Mouse (Mus musculus) bone marrow, adult 2 months (tissue): ENCODE results near the gene Gm45208. TPM values are rescaled to one million over a fixed set of nuclear protein-coding genes. Genes with fewer than 3 reads are reported as not detected.
A peak's percentile ranks its signal among the peaks of the same experiment; 100 is the strongest.
"Not testable (repeated sequence)": the region's sequence is repeated elsewhere in the genome, so short reads cannot be mapped to it uniquely, and the experiment has no call there.

ENCODE experiments used
- H3K27ac ChIP-seq: fragments of 200-500 bp; 2 replicates; pipeline ENCODE4 v1.5.1; 2012; ENCODE audit warnings: low read depth, mild to moderate bottlenecking, control low read depth, inconsistent platforms, low read length; ENCODE audit not compliant: control insufficient read depth, poor library complexity, insufficient read depth
- H3K4me1 ChIP-seq: fragments of 200-500 bp; 2 replicates; pipeline ENCODE4 v1.6.1; 2011; ENCODE audit warnings: low read length; ENCODE audit not compliant: control insufficient read depth, insufficient read depth
- H3K4me3 ChIP-seq: fragments of 200-500 bp; replicated peaks from 2 replicates; pipeline ENCODE3; 2011; ENCODE audit warnings: mild to moderate bottlenecking, low read depth, low read length, control low read depth; ENCODE audit not compliant: control insufficient read depth
- CTCF ChIP-seq: fragments of 200-500 bp; IDR thresholded peaks from 2 replicates; pipeline ENCODE4 v1.5.1; 2011; ENCODE audit warnings: low read length, control low read depth; ENCODE audit not compliant: control insufficient read depth, insufficient read depth
- POLR2A ChIP-seq: fragments of 200-500 bp; IDR thresholded peaks from 2 replicates; pipeline ENCODE4 v1.6.1; 2011; ENCODE audit warnings: low read depth, mild to moderate bottlenecking, control low read depth, low read length, borderline replicate concordance; ENCODE audit not compliant: control insufficient read depth
- WGBS: fragments of 180-500 bp; shearing (Covaris S2); methylation state at CpG from one replicate; pipeline ENCODE4 v1.1.7; 2018; 5-methylcytosine and 5-hydroxymethylcytosine counted together
- polyA plus RNA-seq: library from polyadenylated mRNA; stranded (reverse); fragments of >200 nt; gene quantifications from 2 replicates; pipeline ENCODE4 v1.2.4, GENCODE M21; 2011; ENCODE audit warnings: low replicate concordance; ENCODE audit not compliant: missing spikeins, insufficient read depth, insufficient read length

Gm45208 gene
- polyA plus RNA-seq, 1 experiment: not detected

- WGBS: 80% methylated on average over 14 of the region's 14 CpGs
- no peak overlapping the region for H3K27ac ChIP-seq
- H3K4me1 ChIP-seq: no peaks in the 10 kb centered on the region
- TF ChIP-seq CTCF: no peak
- no peak for TF ChIP-seq POLR2A
- H3K4me3 ChIP-seq: no peak overlapping the region
Measured at GRCm38 (mm10) chrX:7739336-7740081, 17.5 kb downstream of the Gm45208 start.

- 72% methylated on average over 10 of the region's 10 CpGs for WGBS
- Histone ChIP-seq H3K27ac (no peak overlapping the region), H3K4me1 (no peaks in the 10 kb centered on the region), H3K4me3 (no peak overlapping the region)
- TF ChIP-seq POLR2A (no peak), CTCF (no peak)
Measured at GRCm38 (mm10) chrX:7740082-7740819, 18.2 kb downstream of the Gm45208 start.

GRCm38 (mm10) chrX:7741103-7741502 is 19.1 kb downstream of the Gm45208 start:
- no peak for TF ChIP-seq POLR2A
- no peak for TF ChIP-seq CTCF
- Histone ChIP-seq H3K4me3 (no peak overlapping the region), H3K4me1 (no peaks in the 10 kb centered on the region), H3K27ac (no peak overlapping the region)
- 67% methylated on average over 5 of the region's 5 CpGs for WGBS

- no peak for TF ChIP-seq POLR2A
- TF ChIP-seq CTCF: peak; percentile 28; the same call in 1 of the 2 replicates
- 57% methylated on average over 5 of the region's 5 CpGs for WGBS
- H3K4me1 ChIP-seq: no peaks in the 10 kb centered on the region
- no peak overlapping the region for H3K4me3 ChIP-seq
- H3K27ac ChIP-seq: no peak overlapping the region
Measured at GRCm38 (mm10) chrX:7743470-7743869, 21.4 kb downstream of the Gm45208 start.

- WGBS: 58% methylated on average over 1 of the region's 1 CpGs
- TF ChIP-seq CTCF (no peak), POLR2A (no peak)
Measured at GRCm38 (mm10) chrX:7744940-7745339, 22.9 kb downstream of the Gm45208 start.

GRCm38 (mm10) chrX:7745429-7745828 is 23.4 kb downstream of the Gm45208 start:
- H3K4me1 ChIP-seq: no peaks in the 10 kb centered on the region
- TF ChIP-seq POLR2A: no peak
- TF ChIP-seq CTCF: no peak
- WGBS: 86% methylated on average over 8 of the region's 8 CpGs
- H3K4me3 ChIP-seq: no peak overlapping the region
- H3K27ac ChIP-seq: no peak overlapping the region

More at GRCm38 (mm10) chrX:7744940-7745339, 22.9 kb downstream of the Gm45208 start:
- no peaks in the 10 kb centered on the region for H3K4me1 ChIP-seq
- H3K27ac ChIP-seq: no peak overlapping the region
- H3K4me3 ChIP-seq: no peak overlapping the region

- TF ChIP-seq POLR2A: no peak
- no peak for TF ChIP-seq CTCF
- 7% methylated on average over 50 of the region's 56 CpGs for WGBS
- Histone ChIP-seq H3K27ac (no peak within 1 kb of the TSS), H3K4me3 (peak within 1 kb of the TSS; percentile 11), H3K4me1 (no peaks in the 10 kb centered on the region)
Measured at GRCm38 (mm10) chrX:7750432-7751116, 28.5 kb downstream of the Gm45208 start, which contains the start of gene Ccdc120. Gene Ccdc120 (minus strand): TSS chrX:7750905.

GRCm38 (mm10) chrX:7753627-7754026 is 31.6 kb downstream of the Gm45208 start:
- H3K27ac ChIP-seq, H3K4me1 ChIP-seq, H3K4me3 ChIP-seq: not testable (repeated sequence)
- 11% methylated on average over 3 of the region's 3 CpGs for WGBS
